Mouse (Mus musculus): ENCODE data around the gene Rnf133.

The Rnf133 gene

GRCm38 (mm10) chr6:23650205-23650604, at the start of gene Rnf133:
TSS of gene Rnf133 (minus strand) at chr6:23650305.
- ATAC-seq (ENCODE audit: low TSS enrichment) = no peak

- no peak for ATAC-seq (ENCODE audit: low TSS enrichment)
These were observed 28.1 kb upstream of the Rnf133 start for GRCm38 (mm10) chr6:23678172-23678571.

GRCm38 (mm10) chr6:23655036-23655435, 4.9 kb upstream of the Rnf133 start, which contains the start of gene Rnf148:
TSS of gene Rnf148 (minus strand) at chr6:23655136.
- ATAC-seq (ENCODE audit: low TSS enrichment) = no peak

- no peak for ATAC-seq (ENCODE audit: low TSS enrichment)
These were observed 1.4 kb downstream of the Rnf133 start for GRCm38 (mm10) chr6:23648732-23649131.

GRCm38 (mm10) chr6:23647627-23648247, 2.4 kb downstream of the Rnf133 start:
- no peak for ATAC-seq (ENCODE audit: low TSS enrichment)

- peak; percentile 16; the same call in 1 of the 2 replicates for ATAC-seq (ENCODE audit: low TSS enrichment)
These were observed 13.0 kb downstream of the Rnf133 start for GRCm38 (mm10) chr6:23637081-23637480.

GRCm38 (mm10) chr6:23635208-23635607, 14.9 kb downstream of the Rnf133 start:
- no peak for ATAC-seq (ENCODE audit: low TSS enrichment)

- no peak for ATAC-seq (ENCODE audit: low TSS enrichment)
These were observed 16.1 kb downstream of the Rnf133 start for GRCm38 (mm10) chr6:23634016-23634415.

- ATAC-seq (ENCODE audit: low TSS enrichment) = no peak
These were observed 19.6 kb downstream of the Rnf133 start for GRCm38 (mm10) chr6:23630465-23630864.
